Mouse (Mus musculus) midbrain, postnatal 0 days (tissue): ENCODE measurements at regions not wholly inside any gene's neighbourhood (a gene's known extent, or its start where the extent isn't known, plus 50 kb on each side); places are given as distances from the start of the nearest gene placed in this dataset.
A peak's percentile ranks its signal among the peaks of the same experiment; 100 is the strongest.

ENCODE experiments used
- ATAC-seq: fragments of 200-750 bp; cut with Nextera tagmentation; 2 replicates; pipeline ENCODE4 v1.8.0; 2017; ENCODE audit warnings: moderate number of reproducible peaks, mild to moderate bottlenecking, moderate TSS enrichment, moderate library complexity; ENCODE audit not compliant: low FRiP score
- DNase-seq: peaks from one replicate; pipeline ENCODE4 v3.0.0-alpha.2; 2015; ENCODE audit warnings: low spot score
- H3K27ac ChIP-seq: fragments of 300-500 bp; sonication (generic); 2 replicates; pipeline ENCODE4 v1.5.1; 2014; ENCODE audit warnings: low read depth, mild to moderate bottlenecking, low read length, mixed read lengths
- H3K27me3 ChIP-seq: fragments of 300-500 bp; sonication (generic); 2 replicates; pipeline ENCODE4 v1.6.1; 2014; ENCODE audit warnings: low read length, control low read depth, mixed read lengths; ENCODE audit not compliant: insufficient read depth
- H3K36me3 ChIP-seq: fragments of 300-500 bp; sonication (generic); 2 replicates; pipeline ENCODE4 v1.6.1; 2014; ENCODE audit warnings: low read length, control low read depth, mixed read lengths; ENCODE audit not compliant: insufficient read depth
- H3K4me1 ChIP-seq: fragments of 300-500 bp; sonication (generic); 2 replicates; pipeline ENCODE4 v1.6.1; 2014; ENCODE audit warnings: mild to moderate bottlenecking, control low read depth, antibody characterized with exemption, low read length, mixed read lengths; ENCODE audit not compliant: insufficient read depth
- H3K4me2 ChIP-seq: fragments of 300-500 bp; sonication (generic); 2 replicates; pipeline ENCODE4 v1.6.1; 2014; ENCODE audit warnings: low read depth, mild to moderate bottlenecking, low read length, mixed read lengths; ENCODE audit not compliant: poor library complexity, severe bottlenecking
- H3K4me3 ChIP-seq: fragments of 300-500 bp; sonication (generic); 2 replicates; pipeline ENCODE4 v1.5.1; 2014; ENCODE audit warnings: low read depth, mild to moderate bottlenecking, low read length, moderate library complexity
- H3K9ac ChIP-seq: fragments of 300-500 bp; sonication (generic); replicated peaks from 2 replicates; pipeline ENCODE4 v1.6.1; 2014; ENCODE audit warnings: mild to moderate bottlenecking, low read length, moderate library complexity, mixed read lengths; ENCODE audit not compliant: poor library complexity, severe bottlenecking
- H3K9me3 ChIP-seq: fragments of 300-500 bp; sonication (generic); 2 replicates; pipeline ENCODE4 v1.6.1; 2016; ENCODE audit warnings: low read length, control low read depth
- CTCF ChIP-seq: IDR thresholded peaks from 2 replicates; pipeline ENCODE4 v1.5.1; 2016; ENCODE audit warnings: antibody characterized with exemption, mild to moderate bottlenecking
- WGBS: fragments of 180-500 bp; shearing (Covaris S2); extraction: QIAGEN DNeasy Blood & Tissue Kit; methylation state at CpG from one replicate; pipeline ENCODE4 v1.1.7; 2014; 5-methylcytosine and 5-hydroxymethylcytosine counted together

- H3K36me3 ChIP-seq: no peaks in the 10 kb centered on the region
- DNase-seq (no peak), ATAC-seq (no peak)
- no peak overlapping the region for H3K4me2 ChIP-seq
- no peaks in the 10 kb centered on the region for H3K27me3 ChIP-seq
- no peaks in the 10 kb centered on the region for H3K9me3 ChIP-seq
- TF ChIP-seq CTCF: no peak
- WGBS: 57% methylated on average over 8 of the region's 8 CpGs
- H3K9ac ChIP-seq: no peak overlapping the region
- no peak overlapping the region for H3K4me3 ChIP-seq
- H3K4me1 ChIP-seq: peaks cover 12% of the 10 kb centered on the region
- no peak overlapping the region for H3K27ac ChIP-seq
These were observed 267.6 kb downstream of the Sox9 start for GRCm38 (mm10) chr11:113049593-113049992.

GRCm38 (mm10) chr11:113052536-113052935 lies 270.5 kb downstream of the Sox9 start:
- WGBS: 96% methylated on average over 11 of the region's 11 CpGs
- Histone ChIP-seq H3K27ac (no peak overlapping the region), H3K27me3 (no peaks in the 10 kb centered on the region), H3K4me1 (no peaks in the 10 kb centered on the region), H3K4me3 (no peak overlapping the region), H3K36me3 (no peaks in the 10 kb centered on the region), H3K4me2 (no peak overlapping the region), H3K9ac (no peak overlapping the region), H3K9me3 (no peaks in the 10 kb centered on the region)
- ATAC-seq (no peak), DNase-seq (no peak)
- TF ChIP-seq CTCF: no peak

GRCm38 (mm10) chr11:113056042-113056632 lies 274.1 kb downstream of the Sox9 start:
- Histone ChIP-seq H3K27me3 (no peaks in the 10 kb centered on the region), H3K9ac (no peak overlapping the region), H3K36me3 (no peaks in the 10 kb centered on the region), H3K9me3 (no peaks in the 10 kb centered on the region), H3K27ac (0 out of 2 replicates have a peak overlapping the region, but pooled peaks have one; percentile 32), H3K4me3 (no peak overlapping the region), H3K4me1 (peaks cover 3% of the 10 kb centered on the region; the same call in 1 of the 2 replicates), H3K4me2 (no peak overlapping the region)
- 70% methylated on average over 12 of the region's 12 CpGs for WGBS
- DNase-seq: no peak
- TF ChIP-seq CTCF: no peak
- ATAC-seq: peak; percentile 58; the same call in 1 of the 2 replicates

- H3K27ac ChIP-seq: peak overlapping the region; percentile 32; the same call in 1 of the 2 replicates
- H3K27me3 ChIP-seq: no peaks in the 10 kb centered on the region
- no peak overlapping the region for H3K4me3 ChIP-seq
- WGBS: 16% methylated on average over 5 of the region's 5 CpGs
- H3K36me3 ChIP-seq: no peaks in the 10 kb centered on the region
- no peak overlapping the region; the same call in 1 of the 2 replicates for H3K9ac ChIP-seq
- H3K4me2 ChIP-seq: no peak overlapping the region
- peak; percentile 70 for ATAC-seq
- TF ChIP-seq CTCF: no peak
- H3K9me3 ChIP-seq: no peaks in the 10 kb centered on the region
- DNase-seq: peak; percentile 87
- H3K4me1 ChIP-seq: peaks cover 3% of the 10 kb centered on the region; the same call in 1 of the 2 replicates
These were observed 274.8 kb downstream of the Sox9 start for GRCm38 (mm10) chr11:113056824-113057223.

- Histone ChIP-seq H3K36me3 (no peaks in the 10 kb centered on the region), H3K9me3 (no peaks in the 10 kb centered on the region), H3K9ac (no peak overlapping the region), H3K27me3 (no peaks in the 10 kb centered on the region), H3K4me2 (no peak overlapping the region), H3K4me3 (no peak overlapping the region), H3K4me1 (no peaks in the 10 kb centered on the region), H3K27ac (no peak overlapping the region)
- TF ChIP-seq CTCF: no peak
- no peak for DNase-seq
- WGBS: 80% methylated on average over 4 of the region's 4 CpGs
- no peak for ATAC-seq
These were observed 288.3 kb downstream of the Sox9 start for GRCm38 (mm10) chr11:113070365-113070764.

DNA sequence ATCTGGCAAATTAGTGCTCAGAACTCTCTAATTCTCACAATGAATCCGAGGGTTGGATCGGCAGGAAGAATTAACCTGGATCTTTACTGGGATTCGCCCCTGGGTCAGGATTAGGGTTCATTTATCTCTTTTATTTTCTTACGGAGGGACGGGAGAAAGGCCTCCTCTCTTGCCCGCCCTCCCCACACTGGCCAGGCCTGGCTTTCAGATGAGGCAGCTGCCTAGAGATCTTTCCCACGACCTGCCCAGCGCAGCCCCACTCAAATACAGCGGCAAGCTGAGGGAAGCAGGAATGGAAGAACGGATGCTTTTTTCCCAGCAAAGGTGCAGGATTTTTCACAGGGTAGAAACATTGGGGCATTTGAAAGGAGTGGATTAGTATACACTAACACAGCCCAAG lies 289.9 kb downstream of the Sox9 start:
- no peak overlapping the region for H3K4me2 ChIP-seq
- no peak for TF ChIP-seq CTCF
- H3K9ac ChIP-seq: 0 out of 2 replicates have a peak overlapping the region, but pooled peaks have one; percentile 4
- WGBS: 23% methylated on average over 10 of the region's 10 CpGs
- H3K36me3 ChIP-seq: no peaks in the 10 kb centered on the region
- H3K27me3 ChIP-seq: no peaks in the 10 kb centered on the region
- ATAC-seq (no peak), DNase-seq (no peak)
- no peaks in the 10 kb centered on the region for H3K9me3 ChIP-seq
- no peak overlapping the region for H3K4me3 ChIP-seq
- no peak overlapping the region for H3K27ac ChIP-seq
- no peaks in the 10 kb centered on the region for H3K4me1 ChIP-seq
